Mouse (Mus musculus) liver, postnatal 0 days (tissue): ENCODE data around the gene Map4k4.

Experiments used
- CTCF ChIP-seq: sonication (generic); IDR thresholded peaks from 2 replicates; pipeline ENCODE4 v1.5.1; 2016; ENCODE audit warnings: antibody characterized with exemption, low read depth
- EP300 ChIP-seq: IDR thresholded peaks from 2 replicates; pipeline ENCODE4 v1.6.1; 2016; ENCODE audit warnings: antibody characterized with exemption, low read depth, mild to moderate bottlenecking

DNA sequence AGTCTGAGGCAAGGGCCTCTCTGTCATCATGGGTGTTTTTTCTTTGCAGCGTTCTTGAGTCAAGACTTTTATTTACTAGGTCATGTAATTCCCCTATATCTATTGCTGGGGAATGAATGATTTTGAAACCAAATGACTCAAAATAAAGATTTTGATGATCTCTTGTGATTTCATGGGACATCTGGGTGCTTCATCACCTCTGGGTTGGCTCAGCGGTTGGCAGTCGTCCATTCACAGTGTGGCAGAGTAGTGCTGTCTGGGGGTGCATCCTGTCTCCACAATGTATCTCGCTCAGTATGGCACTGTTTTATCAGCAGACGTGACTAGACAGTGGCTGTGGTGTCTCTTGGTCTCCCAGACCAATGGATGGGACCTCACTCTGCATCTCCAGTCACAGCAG is 155.2 kb downstream of the Map4k4 start:
- TF ChIP-seq CTCF (no peak), EP300 (no peak)
